Mouse (Mus musculus): ENCODE data around the gene Rab27a. TPM values are rescaled to one million over a fixed set of nuclear protein-coding genes. Genes with fewer than 3 reads are reported as not detected.

Rab27a gene
- polyA plus RNA-seq, 1 experiment from 2014 or later, result 3.2 TPM

DNA sequence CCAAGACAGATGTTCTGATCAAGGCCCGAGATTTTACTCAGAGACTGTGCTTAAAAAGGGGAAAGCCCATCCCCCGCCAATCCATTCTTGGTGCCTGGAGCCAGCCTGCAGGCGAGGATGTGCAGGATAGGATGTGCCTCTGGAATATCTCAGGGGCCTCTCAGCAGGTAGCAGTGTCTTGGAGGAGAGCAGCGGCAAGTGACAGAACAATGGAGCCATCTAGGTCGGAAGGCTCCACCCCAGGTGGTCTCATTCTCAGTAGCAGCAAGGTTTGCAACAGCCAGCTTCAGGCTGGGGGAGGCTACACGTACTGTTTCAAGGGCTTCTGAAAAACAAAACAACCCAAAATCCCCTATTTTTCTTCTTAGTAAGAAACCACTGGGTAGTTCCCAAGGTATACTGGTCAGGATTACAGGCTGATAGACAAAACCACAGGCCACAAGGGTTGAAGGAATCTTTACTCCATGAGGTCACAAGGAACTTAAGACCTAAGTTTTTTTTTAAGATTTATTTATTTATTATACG lies 35.2 kb downstream of the Rab27a start:
- Histone ChIP-seq H3K9ac (no peak overlapping the region), H3K27ac (replicated peaks) (no peak overlapping the region), H3K4me2 (no peak overlapping the region), H3K4me3 (no peak overlapping the region), H3K9me3 (no peaks in the 10 kb centered on the region), H3K36me3 (no peaks in the 10 kb centered on the region), H3K4me1 (replicated peaks) (no peaks in the 10 kb centered on the region), H3K27me3 (no peaks in the 10 kb centered on the region)
- WGBS, result 38% methylated on average over 7 of the region's 7 CpGs
- ATAC-seq (ENCODE audit: low FRiP score, low read depth), result no peak

DNA sequence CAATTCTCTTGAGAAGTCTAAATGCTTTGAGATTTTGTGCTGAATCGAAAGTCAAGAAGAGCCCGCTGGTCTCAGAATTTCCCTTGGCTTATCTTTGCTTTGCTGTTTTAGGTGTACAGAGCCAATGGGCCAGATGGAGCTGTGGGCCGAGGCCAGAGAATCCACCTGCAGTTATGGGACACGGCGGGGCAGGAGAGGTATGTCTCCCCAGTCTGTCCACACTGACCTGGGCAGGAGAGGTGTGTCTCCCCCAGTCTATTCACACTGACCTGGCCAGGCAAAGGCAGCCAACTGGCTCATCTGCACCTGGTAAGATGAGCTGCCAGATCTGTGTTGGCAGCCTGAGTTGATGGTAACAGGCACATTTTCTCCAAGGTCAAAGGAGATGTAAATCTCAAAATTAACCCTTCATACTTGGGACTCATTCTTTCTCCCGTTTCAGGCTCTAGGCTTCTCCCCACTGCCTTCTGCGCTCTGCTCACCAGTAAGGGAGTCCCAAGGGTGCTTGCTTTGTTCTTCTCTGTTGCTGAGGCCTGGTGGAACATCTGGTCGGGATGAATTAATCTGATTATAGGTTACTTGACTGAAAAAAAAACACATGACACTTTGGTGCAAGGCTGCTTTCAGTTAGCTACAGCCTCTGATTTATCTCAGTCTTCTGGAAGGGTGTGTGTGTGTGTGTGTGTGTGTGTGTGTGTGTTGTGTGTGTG lies 37.8 kb downstream of the Rab27a start:
- no peak overlapping the region for H3K9ac ChIP-seq
- ATAC-seq (ENCODE audit: low FRiP score, low read depth), result no peak
- H3K9me3 ChIP-seq, result no peaks in the 10 kb centered on the region
- H3K4me1 ChIP-seq (replicated peaks), result no peaks in the 10 kb centered on the region
- no peak overlapping the region for H3K4me2 ChIP-seq
- H3K36me3 ChIP-seq, result no peaks in the 10 kb centered on the region
- no peak overlapping the region for H3K4me3 ChIP-seq
- H3K27me3 ChIP-seq, result no peaks in the 10 kb centered on the region
- 73% methylated on average over 8 of the region's 8 CpGs for WGBS
- H3K27ac ChIP-seq (replicated peaks), result no peak overlapping the region

DNA sequence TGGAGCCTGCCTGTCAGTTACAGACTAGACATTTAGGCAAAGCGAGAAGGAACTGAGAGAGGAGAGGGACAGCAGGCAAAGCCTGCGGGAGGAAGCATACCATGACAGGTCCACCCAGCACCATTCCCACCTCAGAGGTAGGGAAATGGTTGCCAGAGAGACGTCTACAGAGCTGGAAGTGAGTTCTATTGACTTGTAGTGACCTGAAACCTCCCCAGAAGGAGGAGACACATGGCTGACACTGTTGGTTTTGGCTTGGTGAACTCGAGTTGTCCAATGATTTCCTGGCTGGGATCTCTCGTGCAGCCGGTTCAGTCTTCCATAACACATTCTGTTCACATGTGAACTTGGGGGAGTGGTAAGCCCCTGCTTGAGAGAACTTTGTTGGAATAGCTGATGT lies 39.3 kb downstream of the Rab27a start:
- Histone ChIP-seq H3K36me3 (no peaks in the 10 kb centered on the region), H3K9me3 (no peaks in the 10 kb centered on the region), H3K9ac (no peak overlapping the region), H3K27me3 (no peaks in the 10 kb centered on the region), H3K4me2 (no peak overlapping the region), H3K4me1 (replicated peaks) (no peaks in the 10 kb centered on the region), H3K4me3 (no peak overlapping the region), H3K27ac (replicated peaks) (no peak overlapping the region)
- 74% methylated on average over 6 of the region's 6 CpGs for WGBS
- ATAC-seq (ENCODE audit: low FRiP score, low read depth), result no peak

DNA sequence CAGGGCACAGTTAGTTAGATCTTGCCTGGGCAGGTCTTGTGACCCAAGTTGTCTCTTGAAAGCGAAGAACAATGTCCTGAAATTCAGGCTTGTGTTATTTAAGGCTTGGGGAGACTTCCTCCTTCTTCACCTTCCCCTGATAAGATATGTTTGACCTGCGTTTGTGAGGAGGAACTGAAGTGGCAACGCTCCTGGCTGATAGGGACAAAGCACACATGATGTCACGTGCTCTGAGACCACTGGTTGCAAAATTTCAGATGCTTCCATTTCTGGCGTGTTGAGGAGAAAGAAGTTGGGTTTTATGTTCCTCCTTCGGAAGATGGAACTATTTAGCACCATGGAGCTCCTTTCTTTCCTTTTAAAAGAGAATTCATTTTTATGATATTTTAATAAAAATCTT lies 41.2 kb downstream of the Rab27a start:
- H3K36me3 ChIP-seq, result no peaks in the 10 kb centered on the region
- WGBS, result 88% methylated on average over 6 of the region's 6 CpGs
- no peak for ATAC-seq (ENCODE audit: low FRiP score, low read depth)

GRCm38 (mm10) chr9:73087121-73087520 lies 42.5 kb downstream of the Rab27a start:
- H3K9ac ChIP-seq, result no peak overlapping the region
- no peak overlapping the region for H3K27ac ChIP-seq (replicated peaks)
- H3K9me3 ChIP-seq, result no peaks in the 10 kb centered on the region
- 54% methylated on average over 8 of the region's 8 CpGs for whole genome bisulfite sequencing
- H3K4me1 ChIP-seq (replicated peaks), result no peaks in the 10 kb centered on the region
- H3K4me2 ChIP-seq, result no peak overlapping the region
- ATAC-seq (ENCODE audit: low FRiP score, low read depth), result no peak
- H3K4me3 ChIP-seq, result no peak overlapping the region
- no peaks in the 10 kb centered on the region for H3K27me3 ChIP-seq
- H3K36me3 ChIP-seq, result no peaks in the 10 kb centered on the region

More for the DNA sequence above, 41.2 kb downstream of the Rab27a start:
- H3K27me3 ChIP-seq, result no peaks in the 10 kb centered on the region
- no peak overlapping the region for H3K9ac ChIP-seq
- H3K9me3 ChIP-seq, result no peaks in the 10 kb centered on the region
- no peak overlapping the region for H3K27ac ChIP-seq (replicated peaks)
- no peaks in the 10 kb centered on the region for H3K4me1 ChIP-seq (replicated peaks)
- no peak overlapping the region for H3K4me2 ChIP-seq
- H3K4me3 ChIP-seq, result no peak overlapping the region

GRCm38 (mm10) chr9:73087581-73087980 lies 42.9 kb downstream of the Rab27a start:
- Histone ChIP-seq H3K36me3 (no peaks in the 10 kb centered on the region), H3K9ac (no peak overlapping the region), H3K27me3 (peaks cover under 1% of the 10 kb centered on the region; the same call in 1 of the 2 replicates), H3K4me1 (replicated peaks) (no peaks in the 10 kb centered on the region), H3K27ac (replicated peaks) (no peak overlapping the region), H3K4me2 (no peak overlapping the region), H3K4me3 (no peak overlapping the region), H3K9me3 (no peaks in the 10 kb centered on the region)
- WGBS, result 84% methylated on average over 5 of the region's 5 CpGs
- no peak for ATAC-seq (ENCODE audit: low FRiP score, low read depth)

- 79% methylated on average over 16 of the region's 16 CpGs for WGBS
Observed at GRCm38 (mm10) chr9:73089222-73089920, 44.7 kb downstream of the Rab27a start.

GRCm38 (mm10) chr9:73090121-73090520 lies 45.5 kb downstream of the Rab27a start:
- peaks cover 7% of the 10 kb centered on the region; the same call in 1 of the 2 replicates for H3K4me1 ChIP-seq (replicated peaks)
- 74% methylated on average over 10 of the region's 10 CpGs for WGBS
- no peaks in the 10 kb centered on the region for H3K36me3 ChIP-seq
- no peak overlapping the region for H3K27ac ChIP-seq (replicated peaks)
- H3K4me3 ChIP-seq, result no peak overlapping the region
- peaks cover 7% of the 10 kb centered on the region; the same call in 1 of the 2 replicates for H3K27me3 ChIP-seq
- no peak overlapping the region for H3K9ac ChIP-seq
- no peaks in the 10 kb centered on the region for H3K9me3 ChIP-seq
- H3K4me2 ChIP-seq, result no peak overlapping the region
- ATAC-seq (ENCODE audit: low FRiP score, low read depth), result no peak

More at GRCm38 (mm10) chr9:73089222-73089920, 44.7 kb downstream of the Rab27a start:
- no peak for ATAC-seq (ENCODE audit: low FRiP score, low read depth)
- Histone ChIP-seq H3K4me1 (replicated peaks) (no peaks in the 10 kb centered on the region), H3K27me3 (peaks cover 7% of the 10 kb centered on the region; the same call in 1 of the 2 replicates), H3K36me3 (no peaks in the 10 kb centered on the region), H3K27ac (replicated peaks) (no peak overlapping the region), H3K9me3 (no peaks in the 10 kb centered on the region), H3K9ac (no peak overlapping the region), H3K4me2 (no peak overlapping the region), H3K4me3 (no peak overlapping the region)

- Histone ChIP-seq H3K4me2 (no peak overlapping the region), H3K4me3 (no peak overlapping the region), H3K4me1 (replicated peaks) (peaks cover 7% of the 10 kb centered on the region; the same call in 1 of the 2 replicates), H3K9me3 (no peaks in the 10 kb centered on the region), H3K9ac (no peak overlapping the region), H3K27ac (replicated peaks) (no peak overlapping the region), H3K36me3 (no peaks in the 10 kb centered on the region), H3K27me3 (peaks cover 7% of the 10 kb centered on the region; the same call in 1 of the 2 replicates)
- 0% methylated on average over 1 of the region's 1 CpGs for WGBS
- no peak for ATAC-seq (ENCODE audit: low FRiP score, low read depth)
Observed at GRCm38 (mm10) chr9:73091747-73092146, 47.1 kb downstream of the Rab27a start.

DNA sequence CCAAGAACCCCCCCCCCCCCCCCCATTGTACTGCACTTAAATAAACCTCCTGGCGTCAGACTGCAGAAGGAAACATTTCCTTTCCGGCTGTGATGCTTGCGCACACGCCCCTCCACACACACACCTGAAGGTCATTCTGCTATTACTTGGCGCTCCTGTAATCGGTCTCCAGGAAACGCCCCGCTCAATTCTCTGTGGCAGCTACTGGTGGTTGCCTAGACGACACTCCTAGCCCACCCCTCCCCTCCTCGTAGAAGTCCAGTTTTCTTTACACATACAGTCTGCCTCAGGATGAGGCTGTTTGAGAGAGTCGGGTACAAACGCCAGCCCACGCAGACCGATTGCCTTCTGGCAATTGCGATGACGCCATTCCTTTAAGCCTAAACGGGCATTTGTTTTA lies 49.9 kb downstream of the Rab27a start:
- Histone ChIP-seq H3K9ac (no peak overlapping the region), H3K9me3 (no peaks in the 10 kb centered on the region), H3K27me3 (peaks cover 7% of the 10 kb centered on the region; the same call in 1 of the 2 replicates), H3K27ac (replicated peaks) (no peak overlapping the region), H3K36me3 (no peaks in the 10 kb centered on the region), H3K4me2 (peak overlapping the region; percentile 36), H3K4me3 (no peak overlapping the region), H3K4me1 (replicated peaks) (peaks cover 7% of the 10 kb centered on the region; the same call in 1 of the 2 replicates)
- WGBS, result 32% methylated on average over 17 of the region's 17 CpGs
- ATAC-seq (ENCODE audit: low FRiP score, low read depth), result peak; percentile 82

- no peak overlapping the region for H3K9ac ChIP-seq
- peaks cover 7% of the 10 kb centered on the region; the same call in 1 of the 2 replicates for H3K4me1 ChIP-seq (replicated peaks)
- no peak overlapping the region for H3K27ac ChIP-seq (replicated peaks)
- 77% methylated on average over 2 of the region's 2 CpGs for WGBS
- H3K4me2 ChIP-seq, result no peak overlapping the region
- no peaks in the 10 kb centered on the region for H3K9me3 ChIP-seq
- no peak overlapping the region for H3K4me3 ChIP-seq
- ATAC-seq (ENCODE audit: low FRiP score, low read depth), result no peak
- no peaks in the 10 kb centered on the region for H3K36me3 ChIP-seq
- H3K27me3 ChIP-seq, result peaks cover 16% of the 10 kb centered on the region
Observed at GRCm38 (mm10) chr9:73097898-73098297, 53.2 kb downstream of the Rab27a start.

- Histone ChIP-seq H3K4me2 (no peak within 1 kb of the TSS), H3K27me3 (peaks cover 43% of the 10 kb centered on the region), H3K9me3 (no peaks in the 10 kb centered on the region), H3K4me1 (replicated peaks) (peaks cover 9% of the 10 kb centered on the region; the same call in 1 of the 2 replicates), H3K36me3 (no peaks in the 10 kb centered on the region), H3K9ac (no peak within 1 kb of the TSS), H3K27ac (replicated peaks) (no peak within 1 kb of the TSS), H3K4me3 (no peak within 1 kb of the TSS)
- 89% methylated on average over 5 of the region's 5 CpGs for WGBS
- ATAC-seq (ENCODE audit: low FRiP score, low read depth), result no peak
Observed at GRCm38 (mm10) chr9:73101536-73101935, 56.9 kb downstream of the Rab27a start, which contains the start of gene Khdc3. Khdc3 (plus strand) TSS chr9:73101836.
